Mouse (Mus musculus): ENCODE data around the gene Hc. TPM values are rescaled to one million over a fixed set of nuclear protein-coding genes. Genes with fewer than 3 reads are reported as not detected.

The Hc gene
- polyA plus RNA-seq, 1 experiment from 2014 or later, result 0.49 TPM

GRCm38 (mm10) chr2:34962211-34962610 is 99.0 kb downstream of the Hc start:
- Histone ChIP-seq H3K4me2 (no peak overlapping the region), H3K9me3 (ENCODE audit: low read depth, low read length) (no peaks in the 10 kb centered on the region), H3K27ac (ENCODE audit: low read depth) (no peak overlapping the region), H3K4me1 (ENCODE audit: insufficient read depth) (peaks cover 3% of the 10 kb centered on the region; the same call in 1 of the 2 replicates), H3K36me3 (ENCODE audit: insufficient read depth) (no peaks in the 10 kb centered on the region), H3K4me3 (ENCODE audit: low read depth, low read length) (no peak overlapping the region), H3K27me3 (ENCODE audit: insufficient read depth, low read length) (no peaks in the 10 kb centered on the region), H3K9ac (no peak overlapping the region)
- ATAC-seq (ENCODE audit: insufficient read depth) (no peak), DNase-seq (no peak)
- 63% methylated on average over 2 of the region's 2 CpGs for WGBS
- no peak for TF ChIP-seq CTCF (IDR thresholded peaks at IDR 0.05; ENCODE audit: low read depth)

- H3K36me3 ChIP-seq (ENCODE audit: insufficient read depth), result no peaks in the 10 kb centered on the region
- H3K4me3 ChIP-seq (ENCODE audit: low read depth, low read length), result peak within 1 kb of the TSS; percentile 19
- 11% methylated on average over 20 of the region's 20 CpGs for WGBS
- peak; percentile 79 for ATAC-seq (ENCODE audit: insufficient read depth)
- no peaks in the 10 kb centered on the region for H3K9me3 ChIP-seq (ENCODE audit: low read depth, low read length)
- peak within 1 kb of the TSS; percentile 40 for H3K9ac ChIP-seq
- H3K27me3 ChIP-seq (ENCODE audit: insufficient read depth, low read length), result no peaks in the 10 kb centered on the region
- no peak for TF ChIP-seq CTCF (IDR thresholded peaks at IDR 0.05; ENCODE audit: low read depth)
- H3K4me2 ChIP-seq, result peak within 1 kb of the TSS; percentile 59
- H3K4me1 ChIP-seq (ENCODE audit: insufficient read depth), result peaks cover 3% of the 10 kb centered on the region; the same call in 1 of the 2 replicates
- DNase-seq, result peak; percentile 64
- H3K27ac ChIP-seq (ENCODE audit: low read depth), result no peak within 1 kb of the TSS
Measured at GRCm38 (mm10) chr2:34961481-34962036, 99.7 kb downstream of the Hc start, which contains the start of gene Traf1. Gene Traf1 (minus strand): TSS chr2:34961772.

GRCm38 (mm10) chr2:34960966-34961365 is 100.3 kb downstream of the Hc start:
- WGBS, result 56% methylated on average over 6 of the region's 6 CpGs
- Histone ChIP-seq H3K27ac (ENCODE audit: low read depth) (no peak overlapping the region), H3K4me3 (ENCODE audit: low read depth, low read length) (peak overlapping the region; percentile 19)

GRCm38 (mm10) chr2:34960466-34960865 is 100.8 kb downstream of the Hc start:
- peaks cover 3% of the 10 kb centered on the region; the same call in 1 of the 2 replicates for H3K4me1 ChIP-seq (ENCODE audit: insufficient read depth)
- ATAC-seq (ENCODE audit: insufficient read depth) (no peak), DNase-seq (no peak)
- no peak for TF ChIP-seq CTCF (IDR thresholded peaks at IDR 0.05; ENCODE audit: low read depth)
- H3K4me2 ChIP-seq, result no peak overlapping the region
- H3K27ac ChIP-seq (ENCODE audit: low read depth), result no peak overlapping the region
- 62% methylated on average over 5 of the region's 5 CpGs for WGBS
- no peaks in the 10 kb centered on the region for H3K27me3 ChIP-seq (ENCODE audit: insufficient read depth, low read length)
- no peaks in the 10 kb centered on the region for H3K9me3 ChIP-seq (ENCODE audit: low read depth, low read length)
- no peaks in the 10 kb centered on the region for H3K36me3 ChIP-seq (ENCODE audit: insufficient read depth)
- H3K4me3 ChIP-seq (ENCODE audit: low read depth, low read length), result no peak overlapping the region
- no peak overlapping the region for H3K9ac ChIP-seq

More at GRCm38 (mm10) chr2:34960966-34961365, 100.3 kb downstream of the Hc start:
- Histone ChIP-seq H3K36me3 (ENCODE audit: insufficient read depth) (no peaks in the 10 kb centered on the region), H3K4me2 (peak overlapping the region; percentile 59), H3K4me1 (ENCODE audit: insufficient read depth) (peaks cover 3% of the 10 kb centered on the region; the same call in 1 of the 2 replicates), H3K9ac (peak overlapping the region; percentile 40), H3K27me3 (ENCODE audit: insufficient read depth, low read length) (no peaks in the 10 kb centered on the region), H3K9me3 (ENCODE audit: low read depth, low read length) (no peaks in the 10 kb centered on the region)
- no peak for TF ChIP-seq CTCF (IDR thresholded peaks at IDR 0.05; ENCODE audit: low read depth)
- DNase-seq (no peak), ATAC-seq (ENCODE audit: insufficient read depth) (no peak)

GRCm38 (mm10) chr2:34958582-34958981 is 102.7 kb downstream of the Hc start:
- no peak overlapping the region for H3K27ac ChIP-seq (ENCODE audit: low read depth)
- H3K4me3 ChIP-seq (ENCODE audit: low read depth, low read length), result no peak overlapping the region
- no peak overlapping the region for H3K4me2 ChIP-seq
- DNase-seq (no peak), ATAC-seq (ENCODE audit: insufficient read depth) (no peak)
- H3K9me3 ChIP-seq (ENCODE audit: low read depth, low read length), result no peaks in the 10 kb centered on the region
- peaks cover 3% of the 10 kb centered on the region; the same call in 1 of the 2 replicates for H3K4me1 ChIP-seq (ENCODE audit: insufficient read depth)
- H3K27me3 ChIP-seq (ENCODE audit: insufficient read depth, low read length), result no peaks in the 10 kb centered on the region
- TF ChIP-seq CTCF (IDR thresholded peaks at IDR 0.05; ENCODE audit: low read depth), result no peak
- no peak overlapping the region for H3K9ac ChIP-seq
- 82% methylated on average over 7 of the region's 7 CpGs for WGBS
- H3K36me3 ChIP-seq (ENCODE audit: insufficient read depth), result no peaks in the 10 kb centered on the region

GRCm38 (mm10) chr2:34958036-34958435 is 103.2 kb downstream of the Hc start:
- H3K4me1 ChIP-seq (ENCODE audit: insufficient read depth), result peaks cover 3% of the 10 kb centered on the region; the same call in 1 of the 2 replicates
- H3K4me2 ChIP-seq, result no peak overlapping the region
- no peak overlapping the region for H3K4me3 ChIP-seq (ENCODE audit: low read depth, low read length)
- H3K27ac ChIP-seq (ENCODE audit: low read depth), result no peak overlapping the region
- no peak for ATAC-seq (ENCODE audit: insufficient read depth)
- no peak overlapping the region for H3K9ac ChIP-seq
- H3K9me3 ChIP-seq (ENCODE audit: low read depth, low read length), result no peaks in the 10 kb centered on the region
- DNase-seq, result no peak
- no peaks in the 10 kb centered on the region for H3K27me3 ChIP-seq (ENCODE audit: insufficient read depth, low read length)
- H3K36me3 ChIP-seq (ENCODE audit: insufficient read depth), result no peaks in the 10 kb centered on the region
- TF ChIP-seq CTCF (IDR thresholded peaks at IDR 0.05; ENCODE audit: low read depth), result no peak
- WGBS, result 70% methylated on average over 7 of the region's 7 CpGs

- Histone ChIP-seq H3K4me1 (ENCODE audit: insufficient read depth) (peaks cover 3% of the 10 kb centered on the region; the same call in 1 of the 2 replicates), H3K36me3 (ENCODE audit: insufficient read depth) (no peaks in the 10 kb centered on the region), H3K4me2 (no peak overlapping the region), H3K27ac (ENCODE audit: low read depth) (no peak overlapping the region), H3K27me3 (ENCODE audit: insufficient read depth, low read length) (no peaks in the 10 kb centered on the region), H3K4me3 (ENCODE audit: low read depth, low read length) (no peak overlapping the region), H3K9ac (no peak overlapping the region), H3K9me3 (ENCODE audit: low read depth, low read length) (no peaks in the 10 kb centered on the region)
- DNase-seq (no peak), ATAC-seq (ENCODE audit: insufficient read depth) (no peak)
- no peak for TF ChIP-seq CTCF (IDR thresholded peaks at IDR 0.05; ENCODE audit: low read depth)
- 50% methylated on average over 1 of the region's 1 CpGs for WGBS
Measured at GRCm38 (mm10) chr2:34957405-34957804, 103.8 kb downstream of the Hc start.
